Mouse (Mus musculus) mature B cell (primary cell): ENCODE results near the gene Ugt1a6a.

Experiments
- in situ Hi-C: fragments of 300-500 bp; cut with MboI; formaldehyde crosslinking; loops from 2 replicates; pipeline ENCODE4 v1.14.3; 2019

The Ugt1a6a gene

DNA sequence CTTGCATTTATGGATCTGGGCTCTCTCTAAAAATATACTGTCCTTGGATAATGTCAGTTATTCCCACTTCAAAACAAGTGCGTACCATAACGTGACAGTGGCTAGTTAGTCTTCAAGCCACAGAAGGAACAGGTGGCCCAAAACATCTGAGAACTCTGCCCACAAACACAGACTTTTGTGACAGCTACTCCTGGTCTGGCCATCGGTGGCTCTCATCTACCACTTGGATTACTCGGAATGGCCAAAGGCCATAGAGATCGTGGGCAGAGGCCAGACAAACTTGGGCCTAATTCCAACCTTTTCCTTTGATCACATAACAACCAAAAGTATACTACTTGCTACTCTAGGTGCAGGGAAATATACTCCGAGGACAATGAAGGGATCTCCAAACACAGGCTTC, 133.5 kb downstream of the Ugt1a6a start:
- in situ Hi-C loops: no loop called here
